Mouse (Mus musculus): Measurements from ENCODE around the gene Cd180. TPM values are rescaled to one million over a fixed set of nuclear protein-coding genes. Genes with fewer than 3 reads are reported as not detected.

The Cd180 gene
- polyA plus RNA-seq, 1 experiment from 2014 or later: 1.0 TPM

GRCm38 (mm10) chr13:102783531-102784310 lies 90.4 kb downstream of the Cd180 start:
- DNase-seq (ENCODE audit: low spot score) (no peak), ATAC-seq (ENCODE audit: low FRiP score) (no peak; the same call in 1 of the 2 replicates)
- H3K27ac ChIP-seq: no peak overlapping the region
- H3K4me3 ChIP-seq (replicated peaks; ENCODE audit: low read length): no peak overlapping the region
- H3K9me3 ChIP-seq (ENCODE audit: control insufficient read depth, low read length): no peaks in the 10 kb centered on the region
- no peak overlapping the region for H3K4me2 ChIP-seq (replicated peaks)
- no peaks in the 10 kb centered on the region for H3K27me3 ChIP-seq (ENCODE audit: control insufficient read depth, insufficient read depth, low read length)
- no peak overlapping the region for H3K9ac ChIP-seq
- H3K4me1 ChIP-seq (replicated peaks; ENCODE audit: control insufficient read depth, insufficient read depth, low read length): no peaks in the 10 kb centered on the region
- WGBS: 67% methylated on average over 7 of the region's 7 CpGs
- no peaks in the 10 kb centered on the region for H3K36me3 ChIP-seq (replicated peaks; ENCODE audit: control insufficient read depth, insufficient read depth)

- H3K27ac ChIP-seq: no peak overlapping the region
- ATAC-seq (ENCODE audit: low FRiP score) (no peak), DNase-seq (ENCODE audit: low spot score) (no peak)
- no peaks in the 10 kb centered on the region for H3K27me3 ChIP-seq (ENCODE audit: control insufficient read depth, insufficient read depth, low read length)
- no peak overlapping the region for H3K4me2 ChIP-seq (replicated peaks)
- H3K4me3 ChIP-seq (replicated peaks; ENCODE audit: low read length): no peak overlapping the region
- H3K9ac ChIP-seq: no peak overlapping the region
- no peaks in the 10 kb centered on the region for H3K36me3 ChIP-seq (replicated peaks; ENCODE audit: control insufficient read depth, insufficient read depth)
- H3K9me3 ChIP-seq (ENCODE audit: control insufficient read depth, low read length): no peaks in the 10 kb centered on the region
- 82% methylated on average over 10 of the region's 10 CpGs for WGBS
- no peaks in the 10 kb centered on the region for H3K4me1 ChIP-seq (replicated peaks; ENCODE audit: control insufficient read depth, insufficient read depth, low read length)
These were observed 93.4 kb downstream of the Cd180 start for GRCm38 (mm10) chr13:102786666-102787230.
